22 mouse cellular contexts compared by ENCODE assay signal in genomic region chr6:105681496-105681895, GRCm38 (mm10). TPM values are rescaled to one million over a fixed set of nuclear protein-coding genes. Genes with fewer than 3 reads are reported as not detected.
DNase-seq lines count a peak whose midpoint lies in the region; ATAC-seq lines count a peak whose summit lies in the region.
"Had no signal": no experiment of that assay in that cellular context is flagged by ENCODE, and none has a peak within 500 bp of the region (broad histone marks: within the 10 kb centered on the region; RNA-seq: fewer than 3 reads in every experiment).

No protein-coding gene starts in this region.

- H3K36me3 ChIP-seq in hindbrain, embryonic 14.5 days (replicated peaks; ENCODE audit: control insufficient read depth, insufficient read depth), result no peaks in the 10 kb centered on the region
- no peaks in the 10 kb centered on the region for H3K36me3 ChIP-seq in hindbrain, embryonic 11.5 days (ENCODE audit: control insufficient read depth, insufficient read depth, low read length)
- H3K36me3 ChIP-seq in midbrain, embryonic 14.5 days (ENCODE audit: control insufficient read depth, insufficient read depth, low read length), result no peaks in the 10 kb centered on the region
- H3K36me3 ChIP-seq in midbrain, embryonic 13.5 days, result no peaks in the 10 kb centered on the region
- no peaks in the 10 kb centered on the region for H3K36me3 ChIP-seq in neural tube, embryonic 14.5 days (ENCODE audit: control insufficient read depth, insufficient read depth, low read length)
- H3K36me3 ChIP-seq: embryonic facial prominence, embryonic 12.5 days; forebrain, embryonic 15.5 days; heart, embryonic 15.5 days had no signal

- H3K27ac ChIP-seq in hindbrain, embryonic 14.5 days, result no peak overlapping the region
- no peak overlapping the region for H3K27ac ChIP-seq in hindbrain, embryonic 11.5 days (ENCODE audit: low read depth, low read length)
- H3K27ac ChIP-seq in midbrain, embryonic 14.5 days (replicated peaks; ENCODE audit: low read depth, low read length), result no peak overlapping the region
- no peak overlapping the region for H3K27ac ChIP-seq in midbrain, embryonic 13.5 days
- H3K27ac ChIP-seq in neural tube, embryonic 14.5 days (ENCODE audit: low read depth, low read length), result no peak overlapping the region
- H3K27ac ChIP-seq: embryonic facial prominence, embryonic 12.5 days; forebrain, embryonic 15.5 days; heart, adult 2 months; heart, embryonic 15.5 days had no signal

- no peak overlapping the region for H3K9ac ChIP-seq in hindbrain, embryonic 14.5 days
- H3K9ac ChIP-seq in hindbrain, embryonic 11.5 days (ENCODE audit: low read depth, low read length), result no peak overlapping the region
- H3K9ac ChIP-seq in midbrain, embryonic 14.5 days (replicated peaks; ENCODE audit: low read length), result no peak overlapping the region
- no peak overlapping the region for H3K9ac ChIP-seq in midbrain, embryonic 13.5 days (replicated peaks)
- no peak overlapping the region for H3K9ac ChIP-seq in neural tube, embryonic 14.5 days (replicated peaks; ENCODE audit: low read depth, low read length)
- H3K9ac ChIP-seq: embryonic facial prominence, embryonic 12.5 days; forebrain, embryonic 15.5 days; heart, embryonic 15.5 days had no signal

- H3K4me3 ChIP-seq in hindbrain, embryonic 14.5 days (replicated peaks; ENCODE audit: low read length), result no peak overlapping the region
- no peak overlapping the region for H3K4me3 ChIP-seq in hindbrain, embryonic 11.5 days (ENCODE audit: low read depth, low read length)
- H3K4me3 ChIP-seq in midbrain, embryonic 14.5 days (replicated peaks; ENCODE audit: low read depth, low read length), result no peak overlapping the region
- H3K4me3 ChIP-seq in midbrain, embryonic 13.5 days (replicated peaks), result no peak overlapping the region
- H3K4me3 ChIP-seq in neural tube, embryonic 14.5 days (ENCODE audit: low read depth, low read length), result no peak overlapping the region
- H3K4me3 ChIP-seq: embryonic facial prominence, embryonic 12.5 days; forebrain, embryonic 15.5 days; heart, adult 2 months; heart, embryonic 15.5 days had no signal

- H3K9me3 ChIP-seq in hindbrain, embryonic 14.5 days (ENCODE audit: control insufficient read depth, low read length), result no peaks in the 10 kb centered on the region
- H3K9me3 ChIP-seq in hindbrain, embryonic 11.5 days (ENCODE audit: control insufficient read depth, low read length), result no peaks in the 10 kb centered on the region
- H3K9me3 ChIP-seq in midbrain, embryonic 14.5 days (ENCODE audit: control insufficient read depth, low read length), result no peaks in the 10 kb centered on the region
- H3K9me3 ChIP-seq in midbrain, embryonic 13.5 days, result no peaks in the 10 kb centered on the region
- H3K9me3 ChIP-seq in neural tube, embryonic 14.5 days (ENCODE audit: control insufficient read depth, low read length), result no peaks in the 10 kb centered on the region
- H3K9me3 ChIP-seq: embryonic facial prominence, embryonic 12.5 days; forebrain, embryonic 15.5 days; heart, embryonic 15.5 days had no signal

- ATAC-seq in hindbrain, embryonic 14.5 days (ENCODE audit: low FRiP score), result no peak
- ATAC-seq in hindbrain, embryonic 11.5 days (ENCODE audit: low FRiP score), result no peak
- no peak for ATAC-seq in midbrain, embryonic 14.5 days (ENCODE audit: low FRiP score, low TSS enrichment)
- ATAC-seq in midbrain, embryonic 13.5 days, result no peak
- ATAC-seq in neural tube, embryonic 14.5 days (ENCODE audit: low read depth), result no peak
- ATAC-seq: forebrain, embryonic 15.5 days had no signal

- no peak for DNase-seq in hindbrain, embryonic 14.5 days (ENCODE audit: low spot score)
- no peak for DNase-seq in hindbrain, embryonic 11.5 days (ENCODE audit: low spot score)
- peak; percentile 12 for DNase-seq in midbrain, embryonic 14.5 days
- no peak for DNase-seq in gastrocnemius, adult 8-10 months (ENCODE audit: low spot score in 2 of 2)
- DNase-seq in left cerebral cortex, adult 11 months (ENCODE audit: low spot score), result no peak
- DNase-seq: adrenal gland, postnatal 14 days; cerebellum, adult 11-12 months; cerebellum, adult 9-10 months; cerebellum, postnatal 25 days; gastrocnemius, postnatal 14 days; heart, adult 2 months; heart, postnatal 14 days had no signal

- WGBS in hindbrain, embryonic 14.5 days, result 59% methylated on average over 2 of the region's 2 CpGs
- 65% methylated on average over 2 of the region's 2 CpGs for WGBS in hindbrain, embryonic 11.5 days
- 58% methylated on average over 2 of the region's 2 CpGs for WGBS in midbrain, embryonic 14.5 days
- WGBS in midbrain, embryonic 13.5 days, result 56% methylated on average over 2 of the region's 2 CpGs
- 58% methylated on average over 2 of the region's 2 CpGs for WGBS in neural tube, embryonic 14.5 days

- H3K4me1 ChIP-seq in hindbrain, embryonic 14.5 days (replicated peaks; ENCODE audit: control insufficient read depth, insufficient read depth, low read length), result peaks cover 6% of the 10 kb centered on the region; the same call in 1 of the 2 replicates
- no peaks in the 10 kb centered on the region for H3K4me1 ChIP-seq in hindbrain, embryonic 11.5 days (replicated peaks; ENCODE audit: control insufficient read depth, insufficient read depth, low read length)
- no peaks in the 10 kb centered on the region for H3K4me1 ChIP-seq in midbrain, embryonic 14.5 days (ENCODE audit: control insufficient read depth, insufficient read depth, low read length)
- H3K4me1 ChIP-seq in midbrain, embryonic 13.5 days (replicated peaks), result peaks cover 9% of the 10 kb centered on the region
- H3K4me1 ChIP-seq in neural tube, embryonic 14.5 days (ENCODE audit: control insufficient read depth, insufficient read depth, low read length), result 0 out of 2 replicates have a peak, but pooled peaks cover 2% of the 10 kb centered on the region
- H3K4me1 ChIP-seq: heart, embryonic 15.5 days had no signal

- H3K4me2 ChIP-seq in hindbrain, embryonic 14.5 days (replicated peaks), result peak overlapping the region; percentile 66
- H3K4me2 ChIP-seq in hindbrain, embryonic 11.5 days (replicated peaks; ENCODE audit: low read depth, low read length), result no peak overlapping the region
- H3K4me2 ChIP-seq in midbrain, embryonic 14.5 days (ENCODE audit: low read length), result no peak overlapping the region
- H3K4me2 ChIP-seq in midbrain, embryonic 13.5 days (replicated peaks), result no peak overlapping the region
- peak overlapping the region; percentile 64; the same call in 1 of the 2 replicates for H3K4me2 ChIP-seq in neural tube, embryonic 14.5 days (ENCODE audit: low read depth, low read length)
- H3K4me2 ChIP-seq: embryonic facial prominence, embryonic 12.5 days; forebrain, embryonic 15.5 days; heart, embryonic 11.5 days; heart, embryonic 15.5 days had no signal

- H3K27me3 ChIP-seq in hindbrain, embryonic 14.5 days (ENCODE audit: control insufficient read depth, insufficient read depth, low read length), result peaks cover 20% of the 10 kb centered on the region
- peaks cover 25% of the 10 kb centered on the region for H3K27me3 ChIP-seq in hindbrain, embryonic 11.5 days (ENCODE audit: control insufficient read depth, insufficient read depth, low read length)
- 0 out of 2 replicates have a peak, but pooled peaks cover 13% of the 10 kb centered on the region for H3K27me3 ChIP-seq in midbrain, embryonic 14.5 days (ENCODE audit: control insufficient read depth, insufficient read depth, low read length)
- H3K27me3 ChIP-seq in midbrain, embryonic 13.5 days, result peaks cover 24% of the 10 kb centered on the region
- H3K27me3 ChIP-seq in neural tube, embryonic 14.5 days (ENCODE audit: control insufficient read depth, insufficient read depth, low read length), result peaks cover 8% of the 10 kb centered on the region; the same call in 1 of the 2 replicates

RNA-seq across cellular contexts. Expression of gene Cntn4, which starts 4.0 kb away (rescaled TPM):
- 32.7 and 34.0 TPM in 2 replicates for polyA plus RNA-seq in hindbrain, embryonic 14.5 days (2014; fragmentation: Nextera tagmentation; extraction: Ambion mirVana)
- polyA plus RNA-seq in hindbrain, embryonic 11.5 days (2014; fragmentation: Nextera tagmentation; extraction: Ambion mirVana), result 0.84 and 1.7 TPM in 2 replicates
- 22.3 and 29.8 TPM in 2 replicates for polyA plus RNA-seq in midbrain, embryonic 14.5 days (2014; fragmentation: Nextera tagmentation; extraction: Ambion mirVana)
- 10.9 and 11.4 TPM in 2 replicates for polyA plus RNA-seq in midbrain, embryonic 13.5 days (2015; fragmentation: Nextera tagmentation; extraction: Ambion mirVana)
- polyA plus RNA-seq in neural tube, embryonic 14.5 days (2014; fragmentation: Nextera tagmentation; extraction: Ambion mirVana), result 46.2 and 56.3 TPM in 2 replicates
- total RNA-seq in gastrocnemius, adult 8-10 months (2022), result under 1 TPM in 1 of 4 experiments, not detected in 3; 0.21 TPM
- total RNA-seq: heart, adult 2 months; heart, postnatal 14 days; hematopoietic stem cell, adult 5-6 weeks; MEL had no signal
- polyA plus RNA-seq: C2C12; gonadal fat pad, adult 2 months had no signal

Comparison
In these comparisons a context has a peak if more than half of its experiments do, and no peak if none do; other contexts are left out.
1. H3K4me2 ChIP-seq: peak in hindbrain, embryonic 14.5 days (single experiment) and neural tube, embryonic 14.5 days (single experiment); none in hindbrain, embryonic 11.5 days (single experiment), midbrain, embryonic 14.5 days (single experiment) and midbrain, embryonic 13.5 days (single experiment).